ENCODE assay signal across 17 mouse cellular contexts in genomic region chr5:139101783-139102182, GRCm38 (mm10). TPM values are rescaled to one million over a fixed set of nuclear protein-coding genes. Genes with fewer than 3 reads are reported as not detected.
DNase-seq lines count a peak whose midpoint lies in the region; ATAC-seq and TF ChIP-seq lines count a peak whose summit lies in the region.
"Had no signal": no experiment of that assay in that cellular context is flagged by ENCODE, and none has a peak within 500 bp of the region (broad histone marks: within the 10 kb centered on the region; RNA-seq: fewer than 3 reads in every experiment).

No protein-coding gene starts in this region.

- no peak for TF ChIP-seq POLR2A in lung, adult 2 months (IDR thresholded peaks at IDR 0.05; ENCODE audit: borderline replicate concordance, extremely low read depth, low read depth, low read length)

- no peak overlapping the region for H3K4me3 ChIP-seq in heart, embryonic 14.5 days (ENCODE audit: control insufficient read depth in 1 of 2, insufficient read depth in 1 of 2, low read depth in 1 of 2, low read length in 2 of 2)
- no peak overlapping the region for H3K4me3 ChIP-seq in lung, postnatal 0 days (ENCODE audit: low read depth, low read length)
- no peak overlapping the region for H3K4me3 ChIP-seq in lung, adult 2 months (replicated peaks; ENCODE audit: extremely low read depth, low read depth, low read length)
- H3K4me3 ChIP-seq: forebrain, embryonic 15.5 days; hindbrain, embryonic 15.5 days; kidney, embryonic 15.5 days had no signal

- H3K9ac ChIP-seq in heart, embryonic 14.5 days (ENCODE audit: low read length) = no peak overlapping the region
- no peak overlapping the region for H3K9ac ChIP-seq in lung, postnatal 0 days (replicated peaks; ENCODE audit: low read depth)
- H3K9ac ChIP-seq: forebrain, embryonic 15.5 days; hindbrain, embryonic 15.5 days; kidney, embryonic 15.5 days had no signal

- TF ChIP-seq EP300 in lung, postnatal 0 days (IDR thresholded peaks at IDR 0.05) = no peak

- H3K36me3 ChIP-seq in heart, embryonic 14.5 days (ENCODE audit: control insufficient read depth, insufficient read depth, low read length) = no peaks in the 10 kb centered on the region
- H3K36me3 ChIP-seq in lung, postnatal 0 days (ENCODE audit: insufficient read depth, low read length) = no peaks in the 10 kb centered on the region

- H3K9me3 ChIP-seq in heart, embryonic 14.5 days (ENCODE audit: control insufficient read depth, low read length) = no peaks in the 10 kb centered on the region
- H3K9me3 ChIP-seq in lung, postnatal 0 days (ENCODE audit: low read length) = no peaks in the 10 kb centered on the region
- H3K9me3 ChIP-seq: forebrain, embryonic 15.5 days; hindbrain, embryonic 15.5 days had no signal

- H3K4me1 ChIP-seq in heart, embryonic 14.5 days (ENCODE audit: control insufficient read depth in 2 of 2, insufficient read depth in 2 of 2, low read length in 2 of 2) = peaks cover 19 to 20% of the 10 kb centered on the region in 2 experiments
- 0 out of 2 replicates have a peak, but pooled peaks cover 4% of the 10 kb centered on the region for H3K4me1 ChIP-seq in lung, postnatal 0 days (ENCODE audit: insufficient read depth, low read depth, low read length)
- peaks cover 2% of the 10 kb centered on the region; the same call in 1 of the 2 replicates for H3K4me1 ChIP-seq in lung, adult 2 months (ENCODE audit: control insufficient read depth, insufficient read depth, low read length)

- no peaks in the 10 kb centered on the region for H3K27me3 ChIP-seq in heart, embryonic 14.5 days (ENCODE audit: control insufficient read depth, insufficient read depth, low read length)
- H3K27me3 ChIP-seq in lung, postnatal 0 days (replicated peaks; ENCODE audit: insufficient read depth, low read length) = no peaks in the 10 kb centered on the region
- H3K27me3 ChIP-seq: forebrain, embryonic 15.5 days; hindbrain, embryonic 15.5 days; kidney, embryonic 15.5 days had no signal

- DNase-seq in heart, adult 11 months = peak; percentile 92
- DNase-seq in heart, postnatal 36 days = no peak
- no peak for DNase-seq in heart, postnatal 25 days (ENCODE audit: low spot score)
- DNase-seq in lung, postnatal 0 days (ENCODE audit: low spot score) = no peak
- no peak for DNase-seq in lung, adult 2 months
- DNase-seq in T-cell, adult 2 months (ENCODE audit: low spot score) = no peak
- DNase-seq: adrenal gland, adult 8-10 months; adrenal gland, postnatal 36 days; cerebellum, adult 2 months; cerebellum, postnatal 10 days; gastrocnemius, postnatal 10 days; kidney, adult 2 months had no signal

- H3K27ac ChIP-seq in heart, embryonic 14.5 days (replicated peaks in 1 of 2; ENCODE audit: control insufficient read depth in 1 of 2, insufficient read depth in 1 of 2, low read depth in 2 of 2, low read length in 2 of 2) = 0 out of 4 replicates have a peak overlapping the region, but pooled peaks of 1 of the 2 experiments have one; percentile 16
- no peak overlapping the region for H3K27ac ChIP-seq in lung, postnatal 0 days (ENCODE audit: low read length)
- H3K27ac ChIP-seq: forebrain, embryonic 15.5 days; hindbrain, embryonic 15.5 days; kidney, embryonic 15.5 days had no signal

- ATAC-seq in heart, embryonic 14.5 days (ENCODE audit: insufficient number of reproducible peaks, insufficient read depth, low FRiP score, low read depth) = peak; percentile 54
- peak; percentile 23; the same call in 1 of the 2 replicates for ATAC-seq in lung, postnatal 0 days
- ATAC-seq: forebrain, embryonic 15.5 days; intestine, embryonic 16.5 days had no signal

- H3K4me2 ChIP-seq in heart, embryonic 14.5 days (ENCODE audit: low read length) = no peak overlapping the region
- H3K4me2 ChIP-seq in lung, postnatal 0 days (replicated peaks; ENCODE audit: low read depth, low read length) = no peak overlapping the region
- H3K4me2 ChIP-seq: forebrain, embryonic 15.5 days; hindbrain, embryonic 15.5 days; kidney, embryonic 15.5 days had no signal

- intact Hi-C loops in heart, postnatal 36 days (cut with DNase I) = no loop called here
- intact Hi-C loops in heart, postnatal 25 days (cut with DNase I) = no loop called here

- 40% methylated on average over 6 of the region's 6 CpGs for WGBS in heart, embryonic 14.5 days
- WGBS in lung, postnatal 0 days = 58% methylated on average over 6 of the region's 6 CpGs
- WGBS in lung, adult 2 months = 50% methylated on average over 6 of the region's 6 CpGs

- TF ChIP-seq CTCF in lung, postnatal 0 days (IDR thresholded peaks at IDR 0.05) = no peak
- TF ChIP-seq CTCF in lung, adult 2 months (IDR thresholded peaks at IDR 0.05; ENCODE audit: insufficient read depth, low read length) = no peak

RNA-seq across cellular contexts. Expression of gene Prkar1b, which starts 48.0 kb away (rescaled TPM):
- total RNA-seq in heart, postnatal 36 days (2021) = 1 to 10 TPM; 1.5 to 4.4 TPM
- polyA plus RNA-seq in heart, embryonic 14.5 days (2014; fragmentation: Nextera tagmentation; extraction: Ambion mirVana) = 9.5 and 9.9 TPM in 2 replicates
- total RNA-seq in heart, postnatal 25 days (2021) = 1 to 10 TPM; 1.7 to 2.5 TPM
- 14.4 and 16.5 TPM in 2 replicates for polyA plus RNA-seq in lung, postnatal 0 days (2015; fragmentation: Nextera tagmentation; extraction: Ambion mirVana)
- polyA plus RNA-seq in lung, adult 2 months (2012; rRNA removed) = 18.8 and 19.5 TPM in 2 replicates

RNA-seq across cellular contexts. Expression of gene Dnaaf5, which starts 48.2 kb away (rescaled TPM):
- total RNA-seq in heart, postnatal 36 days (2021) = 10 to 100 TPM; 16.0 to 16.2 TPM
- 6.4 and 6.5 TPM in 2 replicates for polyA plus RNA-seq in heart, embryonic 14.5 days (2014; fragmentation: Nextera tagmentation; extraction: Ambion mirVana)
- total RNA-seq in heart, postnatal 25 days (2021) = 10 to 100 TPM; 14.5 to 21.9 TPM
- 2.7 and 2.8 TPM in 2 replicates for polyA plus RNA-seq in lung, postnatal 0 days (2015; fragmentation: Nextera tagmentation; extraction: Ambion mirVana)
- polyA plus RNA-seq in lung, adult 2 months (2012; rRNA removed) = 24.5 and 25.6 TPM in 2 replicates
